Mouse (Mus musculus) liver, adult 2 months (tissue): ENCODE data around the gene Nicn1. TPM values are rescaled to one million over a fixed set of nuclear protein-coding genes. Genes with fewer than 3 reads are reported as not detected.

Experiments
- DNase-seq: peaks from one replicate; pipeline ENCODE4 v3.0.0-alpha.2; 2011; ENCODE audit warnings: low read depth, low spot score; ENCODE audit errors: extremely low read depth
- H3K27ac ChIP-seq: fragments of 200-500 bp; replicated peaks from 2 replicates; pipeline ENCODE4 v1.5.1; 2012; ENCODE audit warnings: low read depth, mild to moderate bottlenecking, control low read depth, inconsistent platforms, low read length; ENCODE audit not compliant: insufficient read depth
- H3K27me3 ChIP-seq: fragments of 200-500 bp; 2 replicates; pipeline ENCODE4 v1.6.1; 2012; ENCODE audit warnings: mild to moderate bottlenecking, moderate library complexity, low read length, inconsistent platforms; ENCODE audit not compliant: control insufficient read depth, insufficient read depth
- H3K36me3 ChIP-seq: fragments of 200-500 bp; 2 replicates; pipeline ENCODE4 v1.6.1; 2012; ENCODE audit warnings: low read length, inconsistent platforms; ENCODE audit not compliant: control insufficient read depth, insufficient read depth
- H3K4me1 ChIP-seq: fragments of 200-500 bp; 2 replicates; pipeline ENCODE4 v1.6.1; 2011; ENCODE audit warnings: low read length; ENCODE audit not compliant: control insufficient read depth, insufficient read depth
- H3K4me3 ChIP-seq: fragments of 200-500 bp; 2 replicates; pipeline ENCODE4 v1.5.1; 2011; ENCODE audit warnings: low read depth, mild to moderate bottlenecking, control low read depth, low read length, moderate library complexity; ENCODE audit not compliant: insufficient read depth
- H3K79me2 ChIP-seq: fragments of 200-500 bp; 2 replicates; pipeline ENCODE4 v1.6.1; 2012; ENCODE audit warnings: inconsistent platforms, mild to moderate bottlenecking, low read length, moderate library complexity; ENCODE audit not compliant: control insufficient read depth, insufficient read depth
- H3K9ac ChIP-seq: fragments of 200-500 bp; 2 replicates; pipeline ENCODE4 v1.6.1; 2012; ENCODE audit warnings: low read depth, mild to moderate bottlenecking, control low read depth, inconsistent platforms, low read length
- CTCF ChIP-seq: fragments of 200-500 bp; IDR thresholded peaks from 2 replicates; pipeline ENCODE4 v1.5.1; 2011; ENCODE audit warnings: low read depth, low read length, control low read depth
- POLR2A ChIP-seq: fragments of 200-500 bp; IDR thresholded peaks from 2 replicates; pipeline ENCODE4 v1.6.1; 2011; ENCODE audit warnings: low read length, control low read depth; ENCODE audit not compliant: insufficient read depth; ENCODE audit errors: extremely low read depth
- WGBS: fragments of 180-500 bp; shearing (Covaris S2); methylation state at CpG from one replicate; pipeline ENCODE4 v1.1.7; 2018; 5-methylcytosine and 5-hydroxymethylcytosine counted together
- polyA plus RNA-seq: library from polyadenylated mRNA; depleted of rRNA; stranded (reverse); fragments of >200 nt; gene quantifications from 2 replicates; pipeline ENCODE4 v1.2.3, GENCODE M21; 2012
- total RNA-seq: library from RNA; depleted of rRNA; stranded (reverse); fragments of >200 nt; gene quantifications from 2 replicates; pipeline ENCODE4 v1.2.3, GENCODE M21; 2014

Gene Nicn1
- total and polyA plus RNA-seq, 2 experiments = 5.8 to 15.9 TPM

DNA sequence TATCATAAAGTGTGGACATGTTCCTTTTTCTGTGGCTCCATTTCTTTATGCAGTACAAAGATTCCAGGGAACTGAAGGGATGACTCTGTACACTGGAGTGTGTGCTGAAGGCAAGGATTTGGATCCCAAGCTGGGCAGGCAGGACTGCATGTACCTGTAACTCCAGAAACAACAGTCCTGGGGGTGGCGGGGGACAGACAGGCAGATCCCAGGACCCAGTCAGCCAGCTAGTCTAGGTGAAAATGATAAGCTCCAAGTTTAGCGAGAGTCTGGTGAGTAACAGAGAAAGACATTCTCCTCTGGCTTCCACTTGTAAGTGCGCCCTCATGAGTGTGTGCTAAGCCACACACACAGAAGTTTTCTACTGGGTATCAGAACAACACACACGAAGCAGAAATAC lies 29.7 kb upstream of the Nicn1 start:
- Histone ChIP-seq H3K27ac (no peak overlapping the region), H3K9ac (no peak overlapping the region), H3K36me3 (no peaks in the 10 kb centered on the region), H3K4me3 (no peak overlapping the region), H3K79me2 (peaks cover 46% of the 10 kb centered on the region), H3K27me3 (no peaks in the 10 kb centered on the region), H3K4me1 (peaks cover 14% of the 10 kb centered on the region)
- 84% methylated on average over 4 of the region's 4 CpGs for WGBS
- TF ChIP-seq CTCF = no peak
- TF ChIP-seq POLR2A = no peak
- DNase-seq = no peak

- 61% methylated on average over 7 of the region's 7 CpGs for WGBS
- no peak overlapping the region for H3K27ac ChIP-seq
- H3K27me3 ChIP-seq = no peaks in the 10 kb centered on the region
- DNase-seq = no peak
- H3K4me1 ChIP-seq = peaks cover 14% of the 10 kb centered on the region
- no peaks in the 10 kb centered on the region for H3K36me3 ChIP-seq
- H3K4me3 ChIP-seq = no peak overlapping the region
- H3K9ac ChIP-seq = no peak overlapping the region; the same call in 1 of the 2 replicates
- TF ChIP-seq POLR2A = no peak
- no peak for TF ChIP-seq CTCF
- H3K79me2 ChIP-seq = peaks cover 40% of the 10 kb centered on the region
These were observed 28.4 kb upstream of the Nicn1 start for GRCm38 (mm10) chr9:108261865-108262264.

- peak overlapping the region; percentile 73 for H3K4me3 ChIP-seq
- WGBS = 25% methylated on average over 11 of the region's 11 CpGs
- peaks cover 14% of the 10 kb centered on the region for H3K4me1 ChIP-seq
- peak; percentile 46 for DNase-seq
- peak overlapping the region; percentile 69; the same call in 1 of the 2 replicates for H3K27ac ChIP-seq
- peaks cover 35% of the 10 kb centered on the region for H3K79me2 ChIP-seq
- no peaks in the 10 kb centered on the region for H3K36me3 ChIP-seq
- H3K27me3 ChIP-seq = no peaks in the 10 kb centered on the region
- H3K9ac ChIP-seq = peak overlapping the region; percentile 94
- TF ChIP-seq POLR2A (no peak), CTCF (no peak)
These were observed 27.7 kb upstream of the Nicn1 start for GRCm38 (mm10) chr9:108262494-108263049.

DNA sequence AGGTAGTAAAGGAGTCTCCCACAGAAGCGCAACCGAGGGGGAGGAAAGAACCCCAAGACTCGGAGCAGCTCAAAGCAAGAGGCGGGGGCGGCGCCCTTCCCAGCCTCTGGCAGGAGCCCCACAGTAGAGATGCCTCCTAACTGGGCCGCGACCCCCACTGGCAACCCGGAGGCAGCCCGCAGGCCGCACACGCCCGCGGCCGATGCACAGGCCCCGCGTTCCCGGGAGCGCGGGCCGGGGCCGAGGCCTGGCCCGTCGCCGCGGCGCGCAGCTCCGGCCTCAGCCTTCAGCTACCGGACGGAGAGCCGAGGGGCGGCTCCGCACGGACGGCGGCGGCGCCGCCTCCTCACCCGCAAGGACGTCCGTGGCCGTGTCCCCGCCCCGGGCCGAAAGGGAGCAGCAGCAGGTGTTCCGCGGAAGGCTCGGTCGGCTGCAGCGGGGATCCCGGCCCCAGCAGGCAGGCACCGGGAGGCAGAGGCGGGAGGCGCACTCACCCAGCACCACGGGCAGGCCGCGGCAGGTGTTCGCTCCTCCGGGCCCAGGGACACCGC lies 27.0 kb upstream of the Nicn1 start:
- H3K27me3 ChIP-seq = no peaks in the 10 kb centered on the region
- WGBS = under 1% methylated on average over 59 of the region's 62 CpGs
- H3K79me2 ChIP-seq = peaks cover 33% of the 10 kb centered on the region
- peak overlapping the region; percentile 69 for H3K27ac ChIP-seq
- H3K9ac ChIP-seq = peak overlapping the region; percentile 94
- peak overlapping the region; percentile 73 for H3K4me3 ChIP-seq
- H3K4me1 ChIP-seq = peaks cover 14% of the 10 kb centered on the region
- no peak for TF ChIP-seq CTCF
- TF ChIP-seq POLR2A = no peak
- H3K36me3 ChIP-seq = no peaks in the 10 kb centered on the region
- peak; percentile 53 for DNase-seq

DNA sequence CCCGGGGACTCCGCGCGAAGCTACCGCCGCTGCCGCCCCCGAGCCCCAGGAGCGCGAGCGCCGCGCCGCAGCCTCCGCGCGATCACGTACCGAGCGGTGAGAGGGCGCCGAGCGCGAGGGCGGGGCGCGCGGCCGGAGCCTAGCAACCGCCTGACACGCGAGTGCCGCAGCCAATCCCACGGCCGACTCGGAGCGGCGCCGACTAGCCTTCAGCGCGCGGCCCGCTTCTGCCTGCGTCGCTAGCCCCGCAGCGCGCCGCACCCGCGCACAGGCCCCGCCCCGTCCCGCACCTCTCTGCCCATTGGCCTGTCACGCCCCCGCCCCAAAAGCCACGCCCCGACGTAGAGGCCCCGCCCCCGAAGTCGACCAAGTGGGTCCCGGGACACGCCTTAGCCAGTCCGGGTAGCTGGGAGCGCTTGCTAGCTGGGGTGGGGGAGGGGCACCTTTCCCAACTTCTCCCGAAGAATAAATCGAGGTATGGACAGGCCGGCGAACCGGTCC lies 26.5 kb upstream of the Nicn1 start, which contains the start of gene Dag1:
TSS of gene Dag1 (minus strand) at position 269 of the 501 bp plus-strand sequence.
- peaks cover 14% of the 10 kb centered on the region for H3K4me1 ChIP-seq
- peak within 1 kb of the TSS; percentile 94 for H3K9ac ChIP-seq
- no peaks in the 10 kb centered on the region for H3K27me3 ChIP-seq
- peaks cover 32% of the 10 kb centered on the region for H3K79me2 ChIP-seq
- TF ChIP-seq POLR2A = peak; percentile 87
- TF ChIP-seq CTCF = no peak
- no peaks in the 10 kb centered on the region for H3K36me3 ChIP-seq
- 1% methylated on average over 68 of the region's 71 CpGs for WGBS
- peak; percentile 76 for DNase-seq
- peak within 1 kb of the TSS; percentile 94 for H3K27ac ChIP-seq
- peak within 1 kb of the TSS; percentile 73 for H3K4me3 ChIP-seq

- no peak for TF ChIP-seq CTCF
- TF ChIP-seq POLR2A = no peak
- 4% methylated on average over 10 of the region's 10 CpGs for WGBS
- H3K79me2 ChIP-seq = peaks cover 26% of the 10 kb centered on the region
- DNase-seq = peak; percentile 61
- peak overlapping the region; percentile 94 for H3K27ac ChIP-seq
- H3K4me3 ChIP-seq = peak overlapping the region; percentile 73
- H3K27me3 ChIP-seq = no peaks in the 10 kb centered on the region
- no peaks in the 10 kb centered on the region for H3K36me3 ChIP-seq
- peaks cover 14% of the 10 kb centered on the region for H3K4me1 ChIP-seq
- peak overlapping the region; percentile 72 for H3K9ac ChIP-seq
These were observed 25.9 kb upstream of the Nicn1 start for GRCm38 (mm10) chr9:108264191-108264921.
